8 mouse cellular contexts compared by ENCODE assay signal in genomic region chr9:44066785-44067225, GRCm38 (mm10). TPM values are rescaled to one million over a fixed set of nuclear protein-coding genes. Genes with fewer than 3 reads are reported as not detected.
A peak's percentile ranks its signal among the peaks of the same experiment; 100 is the strongest.
DNase-seq lines count a peak whose midpoint lies in the region; ATAC-seq lines count a peak whose summit lies in the region.

Usp2 (plus strand) TSS chr9:44067021.

- peaks cover 6% of the 10 kb centered on the region for H3K4me1 ChIP-seq in lung, embryonic 16.5 days (replicated peaks; ENCODE audit: control insufficient read depth, insufficient read depth, low read length)

- ATAC-seq in hematopoietic stem cell, adult 5-6 weeks (replicated peaks in 1 of 2; ENCODE audit: insufficient read depth in 1 of 2, low FRiP score in 2 of 2, low TSS enrichment in 1 of 2, low read depth in 1 of 2, poor library complexity in 2 of 2, severe bottlenecking in 2 of 2): peak; percentile 94 to 95
- ATAC-seq in lung, embryonic 16.5 days (ENCODE audit: low read depth): peak; percentile 99

- H3K27ac ChIP-seq in lung, embryonic 16.5 days (ENCODE audit: low read length): no peak within 1 kb of the TSS

- H3K9me3 ChIP-seq in lung, embryonic 16.5 days (ENCODE audit: control insufficient read depth, low read length): no peaks in the 10 kb centered on the region

- DNase-seq in MEL-GATA-1-ER (ENCODE audit: extremely low read depth, low read depth): peak; percentile 91
- peak; percentile 100 for DNase-seq in cerebellum, adult 8-10 months
- peak; percentile 98 for DNase-seq in forelimb bud, embryonic 11.5 days (ENCODE audit: low read depth, low spot score)
- DNase-seq in layer of hippocampus, adult 9-10 months (ENCODE audit: low spot score): peak; percentile 100
- DNase-seq in ovary, postnatal 14 days (ENCODE audit: low spot score): peak; percentile 100
- DNase-seq in thymus, postnatal 14 days: peak; percentile 100

- H3K4me2 ChIP-seq in lung, embryonic 16.5 days (ENCODE audit: low read depth, low read length): peak within 1 kb of the TSS; percentile 93

- peak within 1 kb of the TSS; percentile 70 for H3K9ac ChIP-seq in lung, embryonic 16.5 days (ENCODE audit: low read length)

- H3K4me3 ChIP-seq in lung, embryonic 16.5 days (ENCODE audit: low read length): peak within 1 kb of the TSS; percentile 57

- WGBS in lung, embryonic 16.5 days: 0% methylated on average over 34 of the region's 38 CpGs

- H3K36me3 ChIP-seq in lung, embryonic 16.5 days (ENCODE audit: control insufficient read depth, insufficient read depth, low read length): no peaks in the 10 kb centered on the region

- H3K27me3 ChIP-seq in lung, embryonic 16.5 days (ENCODE audit: control insufficient read depth, insufficient read depth, low read depth, low read length): peaks cover 6% of the 10 kb centered on the region

RNA-seq across cellular contexts. Expression of gene Usp2, which starts in this region (rescaled TPM):
- 2.0 and 3.0 TPM in 2 replicates for total RNA-seq in hematopoietic stem cell, adult 5-6 weeks (2017)
- 12.2 and 16.9 TPM in 2 replicates for polyA plus RNA-seq in lung, embryonic 16.5 days (2015; fragmentation: Nextera tagmentation; extraction: Ambion mirVana)
